Mouse (Mus musculus) adrenal gland, postnatal 14 days (tissue): Measurements from ENCODE around the gene Ap3d1. TPM values are rescaled to one million over a fixed set of nuclear protein-coding genes. Genes with fewer than 3 reads are reported as not detected.

ENCODE experiments used
- DNase-seq: peaks from one replicate; pipeline ENCODE4 v3.0.0; 2021; ENCODE audit warnings: mixed read lengths
- total RNA-seq: library from RNA; stranded (reverse); gene quantifications from 2 replicates; pipeline ENCODE4 v1.2.3, GENCODE M21; 2021

The Ap3d1 gene
- total RNA-seq, 1 experiment from 2014 or later, result 80.3 TPM

GRCm38 (mm10) chr10:80682003-80682402, 60.1 kb downstream of the Ap3d1 start:
- DNase-seq, result no peak

GRCm38 (mm10) chr10:80680260-80680696, 61.8 kb downstream of the Ap3d1 start:
- DNase-seq, result no peak

- DNase-seq, result peak; percentile 64
Observed at GRCm38 (mm10) chr10:80679556-80680259, 62.4 kb downstream of the Ap3d1 start.

GRCm38 (mm10) chr10:80678601-80679377, 63.3 kb downstream of the Ap3d1 start:
- DNase-seq, result peak; percentile 61

GRCm38 (mm10) chr10:80677942-80678436, 64.1 kb downstream of the Ap3d1 start, which contains the start of gene Mknk2:
Gene Mknk2 (minus strand): TSS chr10:80678112.
- peak; percentile 98 for DNase-seq

GRCm38 (mm10) chr10:80677128-80677875, 64.8 kb downstream of the Ap3d1 start:
- peak; percentile 58 for DNase-seq

- peak; percentile 100 for DNase-seq
Observed at GRCm38 (mm10) chr10:80676198-80676928, 65.7 kb downstream of the Ap3d1 start.

- peak; percentile 43 for DNase-seq
Observed at GRCm38 (mm10) chr10:80675405-80676197, 66.5 kb downstream of the Ap3d1 start.

GRCm38 (mm10) chr10:80674851-80675404, 67.1 kb downstream of the Ap3d1 start:
- no peak for DNase-seq

GRCm38 (mm10) chr10:80674161-80674711, 67.8 kb downstream of the Ap3d1 start:
- peak; percentile 74 for DNase-seq

GRCm38 (mm10) chr10:80673690-80674089, 68.4 kb downstream of the Ap3d1 start:
- DNase-seq, result no peak

- DNase-seq, result no peak
Observed at GRCm38 (mm10) chr10:80671936-80672690, 70.0 kb downstream of the Ap3d1 start.

GRCm38 (mm10) chr10:80671251-80671650, 70.8 kb downstream of the Ap3d1 start:
- no peak for DNase-seq

GRCm38 (mm10) chr10:80670531-80670930, 71.5 kb downstream of the Ap3d1 start:
- peak; percentile 48 for DNase-seq

- DNase-seq, result peak; percentile 81
Observed at GRCm38 (mm10) chr10:80669737-80670485, 72.2 kb downstream of the Ap3d1 start.

- no peak for DNase-seq
Observed at GRCm38 (mm10) chr10:80669018-80669417, 73.0 kb downstream of the Ap3d1 start.

GRCm38 (mm10) chr10:80668614-80669013, 73.5 kb downstream of the Ap3d1 start:
- peak; percentile 60 for DNase-seq

- no peak for DNase-seq
Observed at GRCm38 (mm10) chr10:80666837-80667412, 75.1 kb downstream of the Ap3d1 start.
